Mouse (Mus musculus) CD8-positive naive resting alpha-beta T cell, adult 2 months (primary cell): ENCODE measurements around the gene Ell.
A peak's percentile ranks its signal among the peaks of the same experiment; 100 is the strongest.
"Not testable (repeated sequence)": the region's sequence is repeated elsewhere in the genome, so short reads cannot be mapped to it uniquely, and the experiment has no call there.

Source experiments
- DNase-seq, 2 experiments: peaks; one replicate each; pipeline ENCODE4 v3.0.0; 2022; ENCODE audit warnings: low read depth in 2 of 2, low spot score in 2 of 2

Ell gene

GRCm38 (mm10) chr8:70506328-70507026 is 32.8 kb upstream of the Ell start, which contains the start of gene Rex1bd:
Gene Rex1bd, minus strand, starts transcription at chr8:70506752.
- peak; percentile 87 to 94 for DNase-seq

GRCm38 (mm10) chr8:70507027-70507393 is 32.2 kb upstream of the Ell start:
- no peak for DNase-seq

- no peak for DNase-seq
Observed at GRCm38 (mm10) chr8:70509281-70509952, 29.8 kb upstream of the Ell start.

DNA sequence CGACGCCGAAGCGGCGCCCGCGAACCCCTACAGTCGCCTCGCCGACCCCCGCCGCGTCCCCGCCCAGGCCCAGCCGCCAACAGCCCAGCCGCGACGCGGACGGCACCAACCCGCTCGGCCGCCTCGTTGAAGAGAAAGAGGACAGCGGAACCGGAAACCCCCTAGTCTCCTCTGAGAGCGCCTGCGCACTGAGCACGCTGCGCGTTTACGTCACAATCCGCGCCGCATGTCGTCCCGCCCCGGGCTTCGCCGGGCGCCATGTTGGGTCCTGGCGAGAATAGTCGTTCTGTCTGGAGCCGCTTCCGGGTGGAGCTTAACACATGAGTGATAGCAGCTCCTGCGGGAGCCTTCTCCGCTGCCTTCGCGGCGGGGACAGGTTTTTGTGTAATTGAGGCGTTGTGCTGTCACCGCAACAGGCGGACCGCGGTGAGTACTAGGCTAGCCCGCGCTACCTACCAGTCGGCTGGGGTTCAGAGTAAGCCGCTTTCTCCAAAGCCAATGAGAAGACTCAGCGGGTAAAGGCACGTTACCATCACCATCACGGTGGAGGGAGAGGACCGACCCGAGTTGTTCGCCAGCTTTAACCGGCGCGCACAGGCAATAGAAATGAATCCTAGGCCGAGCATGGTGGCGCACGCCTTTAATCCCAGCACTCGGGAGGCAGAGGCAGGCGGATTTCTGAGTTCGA is 28.9 kb upstream of the Ell start, which contains the start of gene Uba52:
Gene Uba52 (minus strand): TSS at position 574 of the 688 bp plus-strand sequence.
- DNase-seq, result peak; percentile 96 to 97

DNA sequence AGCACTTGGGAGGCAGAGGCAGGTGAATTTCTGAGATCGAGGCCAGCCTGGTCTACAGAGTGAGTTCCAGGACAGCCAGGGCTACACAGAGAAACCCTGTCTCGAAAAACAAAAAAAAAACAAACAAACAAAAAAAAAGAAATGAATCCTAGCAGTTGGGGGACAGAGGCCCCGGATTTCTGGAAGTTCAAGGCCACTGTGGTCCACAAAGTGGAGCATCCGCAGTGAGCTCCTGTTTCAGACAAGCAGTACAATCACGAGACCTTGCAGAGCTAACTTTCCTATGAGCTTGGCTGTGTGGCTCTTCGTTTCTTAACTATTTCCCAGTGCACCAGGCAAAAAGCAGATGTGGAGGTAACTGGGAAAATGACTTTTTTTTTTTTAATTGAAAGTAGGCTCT is 28.1 kb upstream of the Ell start:
- DNase-seq, result not testable (repeated sequence)

GRCm38 (mm10) chr8:70511770-70512169 is 27.5 kb upstream of the Ell start:
- DNase-seq, result no peak

DNA sequence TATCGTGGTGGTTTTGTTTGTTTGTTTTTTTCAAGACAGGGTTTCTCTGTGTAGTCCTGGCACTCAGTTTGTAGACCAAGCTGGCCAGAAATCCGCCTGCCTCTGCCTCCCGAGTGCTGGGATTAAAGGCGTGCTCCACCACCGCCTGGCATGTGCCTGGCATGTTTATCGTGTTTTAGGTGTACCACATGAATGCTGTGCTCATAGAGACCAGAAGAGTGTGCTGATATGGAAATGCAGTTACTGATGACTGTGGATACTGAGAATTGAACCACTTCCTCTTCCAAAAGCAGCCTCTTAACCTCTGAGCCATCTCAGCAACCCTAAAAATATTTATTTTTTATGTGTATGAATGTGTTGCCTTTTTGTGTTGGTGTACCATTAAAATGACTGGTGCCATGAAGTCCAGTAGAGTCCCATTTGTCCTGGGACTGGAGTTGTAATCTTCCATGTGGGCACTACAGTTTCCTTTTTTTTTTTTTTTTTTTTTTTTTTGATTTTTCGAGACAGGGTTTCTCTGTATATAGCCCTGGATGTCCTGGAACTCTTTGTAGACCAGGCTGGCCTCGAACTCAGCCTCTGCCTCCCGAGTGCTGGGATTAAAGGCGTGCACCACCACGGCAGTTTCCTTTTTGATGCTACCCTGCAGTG is 26.9 kb upstream of the Ell start:
- no peak for DNase-seq

GRCm38 (mm10) chr8:70513441-70513840 is 25.8 kb upstream of the Ell start:
- DNase-seq, result no peak

DNA sequence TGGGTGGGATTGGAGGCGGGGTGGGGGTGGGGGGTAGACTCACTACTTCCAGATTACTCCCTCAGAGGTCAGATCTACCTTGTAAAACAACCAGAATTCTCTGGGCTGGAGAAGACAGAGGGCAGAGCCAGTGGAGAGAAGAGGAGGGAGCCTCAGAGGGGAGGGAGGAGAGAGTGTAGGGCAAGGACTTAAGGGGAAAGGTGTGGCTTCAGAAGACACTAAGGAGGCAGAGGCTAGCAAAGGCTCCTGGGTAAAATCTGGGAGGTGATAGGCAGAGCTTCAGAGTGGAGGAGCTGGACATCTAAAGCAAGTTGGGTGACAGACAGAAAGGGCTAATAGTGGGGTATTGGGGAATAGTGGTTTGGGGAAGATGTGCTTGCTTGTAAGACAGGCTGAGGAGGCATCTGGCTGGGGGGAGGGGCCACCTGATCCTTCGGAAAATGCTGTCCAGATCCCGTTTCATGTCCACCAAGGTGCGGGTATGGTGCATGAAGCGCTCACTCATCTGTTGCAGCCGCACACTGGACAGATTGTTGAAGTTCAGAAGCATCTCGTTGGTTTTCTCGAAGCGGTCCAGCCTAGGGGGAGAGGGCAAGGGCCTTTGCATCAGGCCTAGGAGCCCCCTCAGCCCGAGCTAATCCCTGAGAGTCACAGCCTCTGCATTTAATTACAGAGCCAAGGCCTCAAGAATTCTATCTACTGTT is 21.2 kb upstream of the Ell start:
- no peak for DNase-seq

GRCm38 (mm10) chr8:70519043-70519442 is 20.2 kb upstream of the Ell start:
- DNase-seq, result no peak

DNA sequence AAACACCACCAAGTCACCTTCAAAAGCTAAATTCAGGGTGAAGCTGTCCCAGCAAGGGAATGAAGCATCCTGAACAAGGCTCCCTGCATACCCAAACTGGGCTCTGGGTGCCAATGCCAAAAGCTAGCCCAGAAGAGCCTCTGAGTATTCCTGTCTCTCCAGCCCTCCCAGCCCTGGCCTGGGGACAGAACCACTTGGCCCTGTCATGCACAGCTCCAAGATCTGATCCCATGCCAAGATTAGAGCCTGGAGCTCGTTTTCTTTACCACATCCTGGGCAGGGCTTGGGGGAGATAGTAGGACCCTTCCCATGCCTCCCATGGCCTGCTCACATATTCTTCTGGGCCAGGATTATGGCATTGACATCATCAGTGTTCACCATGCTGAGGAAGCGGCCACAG is 19.7 kb upstream of the Ell start:
- DNase-seq, result no peak

DNA sequence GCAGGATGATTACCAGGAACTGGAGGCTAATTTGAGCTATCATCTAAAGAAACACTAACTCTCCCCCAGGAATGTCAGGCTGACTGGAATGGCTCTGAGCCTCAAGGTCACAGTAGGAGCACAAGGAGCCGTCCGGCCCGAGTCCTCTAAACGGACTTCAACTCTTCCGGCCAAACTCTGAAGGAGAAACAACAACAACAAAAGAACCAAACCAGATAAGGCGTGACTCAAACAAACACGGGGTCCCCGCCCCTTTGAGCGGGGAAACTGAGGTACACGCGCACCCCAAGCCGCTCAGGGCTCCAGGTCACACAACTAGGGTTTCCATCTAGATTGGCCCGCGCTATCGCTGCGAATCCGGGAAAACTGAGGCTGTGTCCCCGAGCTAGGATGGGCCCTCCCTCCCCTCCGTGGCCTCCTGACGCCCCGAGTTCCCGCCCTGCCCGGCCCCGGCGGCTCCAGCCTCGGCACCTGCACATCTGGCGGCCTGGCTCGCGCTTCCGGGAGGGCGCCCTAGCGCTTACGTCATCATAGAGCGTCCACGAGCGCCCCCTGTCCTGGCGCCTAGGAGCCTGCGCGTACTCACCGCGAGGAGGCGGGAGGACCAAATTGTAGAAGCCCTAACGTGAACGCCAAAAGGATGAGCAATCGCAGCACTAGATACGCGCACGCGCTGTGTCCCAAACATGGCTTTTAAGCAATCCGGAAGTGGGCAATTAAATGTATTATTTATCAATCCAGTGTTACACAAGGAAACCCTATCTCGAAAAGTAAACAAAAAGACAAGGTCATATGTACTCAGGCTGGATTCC is 16.5 kb upstream of the Ell start:
- DNase-seq, result peak; percentile 96 to 97

GRCm38 (mm10) chr8:70527111-70527511 is 12.1 kb upstream of the Ell start:
- DNase-seq, result no peak

DNA sequence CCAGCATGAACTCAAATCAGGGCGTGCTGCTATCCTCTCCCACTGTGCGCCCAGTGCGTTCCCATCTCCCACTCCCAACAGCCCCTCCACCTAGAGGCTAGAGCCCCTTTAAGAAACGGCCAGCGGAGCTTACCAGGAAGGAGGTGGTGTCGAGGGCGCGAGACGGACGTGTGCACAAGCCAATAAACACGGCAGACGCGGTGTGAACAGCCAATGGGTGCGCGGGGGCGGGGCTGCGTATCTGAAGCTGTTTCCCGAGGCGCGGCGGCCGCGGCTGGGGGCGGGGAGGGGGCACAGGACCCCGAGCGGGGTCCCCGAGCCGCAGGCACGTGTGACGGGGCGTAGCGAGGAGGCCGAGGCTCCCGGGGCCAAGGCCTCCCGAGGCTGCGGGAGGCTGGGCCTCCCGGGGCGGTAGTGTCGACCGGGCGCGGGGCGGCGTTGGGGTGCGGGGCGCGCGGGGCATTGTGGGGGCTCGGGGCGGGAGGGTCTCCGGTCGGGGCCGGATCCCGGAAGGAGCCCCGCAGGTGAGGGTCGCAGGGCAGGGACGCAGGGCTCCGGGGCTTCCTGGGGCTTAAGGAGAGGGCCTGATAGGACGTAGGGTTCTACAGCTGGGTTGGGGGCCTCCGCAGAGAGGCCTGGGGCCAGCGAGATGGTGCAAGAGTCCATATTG is 11.6 kb upstream of the Ell start, which contains the start of the genes Fkbp8 and Kxd1:
Gene Fkbp8 (plus strand): TSS at position 213 of the 670 bp plus-strand sequence.
Gene Kxd1 (minus strand): TSS at position 445 of the 670 bp plus-strand sequence.
- DNase-seq, result peak; percentile 91 to 96

DNA sequence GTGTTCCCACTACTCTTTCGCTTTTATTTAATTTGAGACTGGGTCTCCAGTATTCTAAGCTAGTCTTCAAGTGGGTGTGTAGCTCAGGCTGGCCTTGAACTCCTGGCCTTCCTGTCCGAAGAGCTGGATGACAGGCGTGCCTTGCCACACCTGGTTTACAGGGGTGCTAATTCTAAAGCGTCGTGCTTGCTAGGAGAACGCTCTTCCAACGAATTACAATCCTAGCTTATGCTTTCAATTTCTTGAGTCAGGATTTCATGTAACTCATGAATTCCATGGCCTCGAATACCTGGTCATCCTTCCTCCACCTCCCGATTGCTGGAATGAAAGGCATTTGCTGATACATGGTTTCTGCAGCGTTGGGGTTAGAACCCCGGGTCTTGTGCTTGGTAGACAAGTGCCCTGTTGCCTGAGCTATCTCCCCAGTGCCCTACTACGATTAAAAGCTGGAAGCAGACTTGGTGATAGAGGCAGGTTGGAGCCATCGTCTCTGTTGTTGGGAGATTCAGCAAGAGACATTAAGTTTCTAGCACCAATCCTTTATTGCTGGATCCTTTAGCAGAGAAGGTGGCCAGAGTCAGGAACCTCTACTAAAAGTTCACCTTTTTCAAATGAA is 11.0 kb upstream of the Ell start:
- no peak for DNase-seq

DNA sequence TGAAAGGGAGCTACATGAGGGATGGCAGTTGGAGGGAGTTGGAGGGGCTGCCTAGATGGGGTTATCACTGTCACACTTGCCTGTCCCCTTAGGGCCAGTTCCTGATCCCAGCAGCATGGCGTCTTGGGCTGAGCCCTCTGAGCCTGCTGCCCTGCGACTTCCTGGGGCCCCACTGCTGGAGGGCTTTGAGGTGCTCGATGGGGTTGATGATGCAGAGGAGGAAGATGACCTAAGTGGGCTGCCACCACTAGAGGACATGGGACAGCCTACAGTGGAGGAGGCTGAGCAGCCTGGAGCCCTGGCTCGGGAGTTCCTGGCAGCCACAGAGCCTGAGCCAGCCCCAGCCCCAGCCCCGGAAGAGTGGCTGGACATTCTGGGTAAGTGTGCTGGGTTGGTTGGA is 10.0 kb upstream of the Ell start:
- no peak for DNase-seq

- no peak for DNase-seq
Observed at GRCm38 (mm10) chr8:70529741-70530161, 9.5 kb upstream of the Ell start.

DNA sequence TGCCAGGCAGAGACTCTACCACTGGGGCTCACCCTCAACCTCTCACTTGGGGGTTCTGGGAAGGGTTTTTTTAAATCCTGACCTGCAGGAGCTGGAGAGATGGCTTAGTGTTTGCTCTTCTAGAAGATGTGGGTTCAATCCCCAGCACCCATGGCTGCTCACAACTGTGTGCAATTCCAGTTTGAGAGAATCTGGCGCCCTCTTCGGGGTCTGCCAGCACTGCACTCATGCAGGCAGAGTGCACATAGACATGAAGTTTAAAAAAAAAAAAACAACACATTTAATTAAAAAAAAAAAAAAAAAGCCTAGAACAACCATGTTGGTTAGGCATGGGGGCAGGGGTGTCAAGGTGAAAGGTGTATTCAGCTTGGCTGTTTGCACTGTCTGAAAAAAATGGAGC is 8.9 kb upstream of the Ell start:
- no peak for DNase-seq

DNA sequence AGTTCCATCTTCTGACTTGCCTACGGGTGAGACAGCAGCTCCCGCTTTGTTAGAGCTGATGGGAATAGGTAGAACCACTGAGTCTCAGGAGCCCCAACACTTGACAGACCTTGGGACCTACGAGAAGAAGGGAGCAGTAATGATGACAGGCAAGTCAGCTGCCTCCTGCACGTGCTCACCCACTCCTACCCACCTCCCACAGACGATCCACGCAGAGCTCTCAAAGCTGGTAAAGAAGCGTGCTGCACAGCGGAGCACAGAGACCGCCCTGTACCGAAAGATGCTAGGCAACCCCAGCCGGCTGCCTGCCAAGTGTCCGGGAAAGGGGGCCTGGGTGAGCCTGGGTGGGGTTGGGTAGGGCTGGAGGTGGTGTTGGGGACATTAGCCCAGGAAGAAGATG is 5.0 kb upstream of the Ell start:
- no peak for DNase-seq
